Mouse (Mus musculus) limb, embryonic 14.5 days (tissue): ENCODE data around the gene Tbxas1. TPM values are rescaled to one million over a fixed set of nuclear protein-coding genes. Genes with fewer than 3 reads are reported as not detected.

Experiments used
- ATAC-seq: fragments of 200-750 bp; cut with Nextera tagmentation; 2 replicates; pipeline ENCODE4 v1.8.0; 2017; ENCODE audit warnings: low read depth, moderate number of reproducible peaks, moderate TSS enrichment; ENCODE audit not compliant: low FRiP score
- DNase-seq: peaks from one replicate; pipeline ENCODE4 v3.0.0-alpha.2; 2015; ENCODE audit warnings: low spot score
- H3K27ac ChIP-seq: fragments of 300-500 bp; sonication (generic); replicated peaks from 2 replicates; pipeline ENCODE4 v1.5.1; 2014; ENCODE audit warnings: low read depth, mild to moderate bottlenecking, low read length, moderate library complexity, mixed read lengths
- H3K27me3 ChIP-seq: fragments of 300-500 bp; sonication (generic); 2 replicates; pipeline ENCODE4 v1.6.1; 2014; ENCODE audit warnings: low read length, mixed read lengths; ENCODE audit not compliant: control insufficient read depth, insufficient read depth
- H3K36me3 ChIP-seq: fragments of 300-500 bp; sonication (generic); 2 replicates; pipeline ENCODE4 v1.6.1; 2014; ENCODE audit warnings: mild to moderate bottlenecking, low read length, moderate library complexity, mixed read lengths; ENCODE audit not compliant: control insufficient read depth, insufficient read depth
- H3K4me1 ChIP-seq: fragments of 300-500 bp; sonication (generic); 2 replicates; pipeline ENCODE4 v1.6.1; 2014; ENCODE audit warnings: antibody characterized with exemption, low read length, mixed read lengths; ENCODE audit not compliant: control insufficient read depth, insufficient read depth
- H3K4me2 ChIP-seq: fragments of 300-500 bp; sonication (generic); replicated peaks from 2 replicates; pipeline ENCODE4 v1.6.1; 2014; ENCODE audit warnings: low read depth, mild to moderate bottlenecking, low read length, moderate library complexity; ENCODE audit not compliant: severe bottlenecking
- H3K4me3 ChIP-seq: fragments of 300-500 bp; sonication (generic); replicated peaks from 2 replicates; pipeline ENCODE4 v1.5.1; 2014; ENCODE audit warnings: low read length
- H3K9ac ChIP-seq: fragments of 300-500 bp; sonication (generic); 2 replicates; pipeline ENCODE4 v1.6.1; 2014; ENCODE audit warnings: mild to moderate bottlenecking, low read depth, low read length, moderate library complexity; ENCODE audit not compliant: severe bottlenecking
- H3K9me3 ChIP-seq: fragments of 300-500 bp; sonication (generic); 2 replicates; pipeline ENCODE4 v1.6.1; 2016; ENCODE audit warnings: low read length; ENCODE audit not compliant: control insufficient read depth
- POLR2A ChIP-seq: fragments of 200-500 bp; IDR thresholded peaks from 2 replicates; pipeline ENCODE4 v1.8.0; 2012; ENCODE audit warnings: inconsistent platforms, mild to moderate bottlenecking, moderate library complexity, borderline replicate concordance; ENCODE audit not compliant: insufficient read depth, insufficient read length; ENCODE audit errors: extremely low read depth
- WGBS: fragments of 180-500 bp; shearing (Covaris S2); extraction: QIAGEN DNeasy Blood & Tissue Kit; methylation state at CpG from one replicate; pipeline ENCODE4 v1.1.7; 2014; 5-methylcytosine and 5-hydroxymethylcytosine counted together
- polyA plus RNA-seq, 2 experiments: library from polyadenylated mRNA; depleted of rRNA in 1 of 2; stranded (reverse) in 1 of 2; unstranded in 1 of 2; fragments of >200 nt; fragmentation: Nextera tagmentation in 1 of 2; extraction: Ambion mirVana in 1 of 2; gene quantifications; 2 replicates each; pipeline versions ENCODE4 v1.2.1 to v1.2.3; 2012 to 2014

Gene Tbxas1
- polyA plus RNA-seq, 2 experiments = 1.8 to 2.6 TPM

GRCm38 (mm10) chr6:38966839-38967238, 91.6 kb downstream of the Tbxas1 start:
- no peaks in the 10 kb centered on the region for H3K9me3 ChIP-seq
- no peak overlapping the region for H3K27ac ChIP-seq
- H3K36me3 ChIP-seq = no peaks in the 10 kb centered on the region
- WGBS = 92% methylated on average over 5 of the region's 5 CpGs
- no peaks in the 10 kb centered on the region for H3K27me3 ChIP-seq
- H3K4me3 ChIP-seq = no peak overlapping the region
- no peak overlapping the region for H3K4me2 ChIP-seq
- no peak for DNase-seq
- TF ChIP-seq POLR2A = no peak
- H3K4me1 ChIP-seq = 0 out of 2 replicates have a peak, but pooled peaks cover 5% of the 10 kb centered on the region
- no peak for ATAC-seq
- H3K9ac ChIP-seq = no peak overlapping the region

- Histone ChIP-seq H3K4me2 (no peak overlapping the region), H3K27me3 (no peaks in the 10 kb centered on the region), H3K4me3 (no peak overlapping the region), H3K4me1 (0 out of 2 replicates have a peak, but pooled peaks cover 5% of the 10 kb centered on the region), H3K9ac (no peak overlapping the region), H3K9me3 (no peaks in the 10 kb centered on the region), H3K36me3 (no peaks in the 10 kb centered on the region), H3K27ac (no peak overlapping the region)
- no peak for DNase-seq
- 60% methylated on average over 6 of the region's 6 CpGs for WGBS
- no peak for TF ChIP-seq POLR2A
- no peak for ATAC-seq
These were observed 92.1 kb downstream of the Tbxas1 start for GRCm38 (mm10) chr6:38967288-38967687.

- H3K4me3 ChIP-seq = no peak overlapping the region
- ATAC-seq (no peak), DNase-seq (no peak)
- WGBS = 86% methylated on average over 5 of the region's 5 CpGs
- H3K36me3 ChIP-seq = no peaks in the 10 kb centered on the region
- no peak overlapping the region for H3K27ac ChIP-seq
- H3K27me3 ChIP-seq = no peaks in the 10 kb centered on the region
- TF ChIP-seq POLR2A = no peak
- H3K4me2 ChIP-seq = no peak overlapping the region
- H3K9me3 ChIP-seq = no peaks in the 10 kb centered on the region
- 0 out of 2 replicates have a peak, but pooled peaks cover 6% of the 10 kb centered on the region for H3K4me1 ChIP-seq
- no peak overlapping the region for H3K9ac ChIP-seq
These were observed 92.8 kb downstream of the Tbxas1 start for GRCm38 (mm10) chr6:38967988-38968387.

- H3K36me3 ChIP-seq = no peaks in the 10 kb centered on the region
- no peaks in the 10 kb centered on the region for H3K27me3 ChIP-seq
- no peak overlapping the region for H3K27ac ChIP-seq
- WGBS = 47% methylated on average over 6 of the region's 6 CpGs
- ATAC-seq (no peak), DNase-seq (no peak)
- peaks cover 16% of the 10 kb centered on the region for H3K4me1 ChIP-seq
- no peaks in the 10 kb centered on the region for H3K9me3 ChIP-seq
- H3K4me2 ChIP-seq = no peak overlapping the region
- H3K4me3 ChIP-seq = no peak overlapping the region
- H3K9ac ChIP-seq = no peak overlapping the region
- no peak for TF ChIP-seq POLR2A
These were observed 94.9 kb downstream of the Tbxas1 start for GRCm38 (mm10) chr6:38969944-38970740.

GRCm38 (mm10) chr6:38970759-38971158, 95.6 kb downstream of the Tbxas1 start:
- Histone ChIP-seq H3K4me1 (peaks cover 16% of the 10 kb centered on the region), H3K27me3 (no peaks in the 10 kb centered on the region), H3K4me2 (no peak overlapping the region), H3K9ac (no peak overlapping the region), H3K9me3 (no peaks in the 10 kb centered on the region), H3K36me3 (no peaks in the 10 kb centered on the region), H3K4me3 (no peak overlapping the region), H3K27ac (no peak overlapping the region)
- whole genome bisulfite sequencing = 72% methylated on average over 6 of the region's 6 CpGs
- no peak for TF ChIP-seq POLR2A
- ATAC-seq (no peak), DNase-seq (no peak)
